Mouse (Mus musculus): Measurements from ENCODE around the gene Itk. TPM values are rescaled to one million over a fixed set of nuclear protein-coding genes. Genes with fewer than 3 reads are reported as not detected.

Itk gene
- polyA plus RNA-seq, 1 experiment, result 0.02 TPM

- H3K27ac ChIP-seq (ENCODE audit: control insufficient read depth, insufficient read depth, low read depth, low read length), result no peak overlapping the region
- H3K4me1 ChIP-seq (ENCODE audit: control insufficient read depth, insufficient read depth, low read length), result no peaks in the 10 kb centered on the region
- H3K27me3 ChIP-seq (ENCODE audit: control insufficient read depth, insufficient read depth, low read length), result no peaks in the 10 kb centered on the region
- no peaks in the 10 kb centered on the region for H3K36me3 ChIP-seq (ENCODE audit: control insufficient read depth, insufficient read depth, low read length)
- H3K4me3 ChIP-seq (ENCODE audit: control insufficient read depth, low read depth, low read length), result no peak overlapping the region
- TF ChIP-seq POLR2A (IDR thresholded peaks at IDR 0.05; ENCODE audit: control insufficient read depth, low read depth, low read length), result no peak
- no peak for TF ChIP-seq CTCF (IDR thresholded peaks at IDR 0.05; ENCODE audit: control insufficient read depth, insufficient read depth, insufficient replicate concordance, low read depth, low read length)
Measured at GRCm38 (mm10) chr11:46305881-46306520, 83.3 kb downstream of the Itk start.

DNA sequence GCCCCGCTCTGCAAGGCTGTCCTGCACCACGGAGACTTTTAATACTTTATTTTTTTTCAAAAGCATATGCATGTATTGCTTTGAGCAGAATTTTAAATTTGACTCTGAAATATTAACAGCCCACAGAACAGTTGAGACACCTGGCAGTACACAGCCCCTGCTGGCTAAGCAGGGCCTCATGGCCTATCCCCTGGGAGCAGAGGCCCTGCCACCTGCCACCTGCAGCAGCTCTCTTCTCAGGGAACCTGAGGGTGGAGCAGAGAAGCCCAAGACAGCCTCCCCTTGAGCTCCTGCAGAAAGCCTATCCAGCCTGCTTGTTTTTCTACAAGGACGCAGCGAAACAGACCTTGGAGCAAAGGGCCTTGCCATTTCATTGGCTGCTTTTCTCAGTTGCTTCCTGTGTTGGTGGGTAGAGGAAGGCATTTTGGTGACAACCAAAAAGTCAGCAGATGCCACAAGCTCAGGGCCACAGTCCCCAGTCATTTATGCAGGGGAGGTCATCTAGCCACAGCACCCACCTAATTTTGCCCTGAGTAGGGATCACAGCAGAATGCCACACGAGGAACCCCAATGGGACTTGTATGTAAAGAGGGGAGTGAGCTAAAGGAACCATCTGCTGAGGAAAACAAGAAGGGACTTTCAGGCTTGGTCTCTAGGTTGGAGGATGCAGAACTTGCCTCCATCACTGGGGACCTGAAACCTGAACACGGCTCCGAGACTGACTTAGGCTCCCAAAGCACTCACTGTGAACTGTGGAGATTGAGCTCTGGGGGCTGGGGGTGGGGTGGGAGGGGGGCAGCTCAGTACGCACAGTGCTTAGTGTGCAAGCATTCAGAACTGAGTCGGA, 84.2 kb downstream of the Itk start:
- no peak for TF ChIP-seq CTCF (IDR thresholded peaks at IDR 0.05; ENCODE audit: control insufficient read depth, insufficient read depth, insufficient replicate concordance, low read depth, low read length)
- TF ChIP-seq POLR2A (IDR thresholded peaks at IDR 0.05; ENCODE audit: control insufficient read depth, low read depth, low read length), result no peak
- Histone ChIP-seq H3K4me1 (ENCODE audit: control insufficient read depth, insufficient read depth, low read length) (no peaks in the 10 kb centered on the region), H3K36me3 (ENCODE audit: control insufficient read depth, insufficient read depth, low read length) (no peaks in the 10 kb centered on the region), H3K27me3 (ENCODE audit: control insufficient read depth, insufficient read depth, low read length) (no peaks in the 10 kb centered on the region), H3K4me3 (ENCODE audit: control insufficient read depth, low read depth, low read length) (no peak overlapping the region), H3K27ac (ENCODE audit: control insufficient read depth, insufficient read depth, low read depth, low read length) (no peak overlapping the region)

GRCm38 (mm10) chr11:46304093-46304492, 85.2 kb downstream of the Itk start:
- H3K27ac ChIP-seq (ENCODE audit: control insufficient read depth, insufficient read depth, low read depth, low read length), result no peak overlapping the region
- H3K4me1 ChIP-seq (ENCODE audit: control insufficient read depth, insufficient read depth, low read length), result no peaks in the 10 kb centered on the region
- no peak overlapping the region for H3K4me3 ChIP-seq (ENCODE audit: control insufficient read depth, low read depth, low read length)
- no peaks in the 10 kb centered on the region for H3K36me3 ChIP-seq (ENCODE audit: control insufficient read depth, insufficient read depth, low read length)
- H3K27me3 ChIP-seq (ENCODE audit: control insufficient read depth, insufficient read depth, low read length), result no peaks in the 10 kb centered on the region
- TF ChIP-seq CTCF (IDR thresholded peaks at IDR 0.05; ENCODE audit: control insufficient read depth, insufficient read depth, insufficient replicate concordance, low read depth, low read length), result no peak
- no peak for TF ChIP-seq POLR2A (IDR thresholded peaks at IDR 0.05; ENCODE audit: control insufficient read depth, low read depth, low read length)

DNA sequence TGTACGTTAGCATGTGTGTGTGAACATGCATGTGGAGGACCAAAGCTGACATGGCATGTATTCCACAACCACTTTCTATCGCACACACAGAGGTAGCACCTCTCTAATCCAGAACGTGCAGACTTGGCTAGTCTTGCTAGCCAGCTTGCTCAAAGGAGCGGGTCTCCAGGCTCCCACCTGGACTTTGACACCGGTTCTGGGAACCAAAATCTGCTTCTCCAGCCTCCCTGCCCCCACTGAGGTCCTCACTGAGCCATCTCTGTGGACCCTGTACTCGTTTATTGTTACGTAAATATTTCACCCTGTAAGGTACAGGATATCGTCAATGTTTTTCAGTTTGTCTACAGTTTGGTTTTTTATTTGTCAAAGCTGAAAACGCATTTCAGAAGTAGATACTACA, 86.8 kb downstream of the Itk start:
- TF ChIP-seq CTCF (IDR thresholded peaks at IDR 0.05; ENCODE audit: control insufficient read depth, insufficient read depth, insufficient replicate concordance, low read depth, low read length) (no peak), POLR2A (IDR thresholded peaks at IDR 0.05; ENCODE audit: control insufficient read depth, low read depth, low read length) (no peak)
- Histone ChIP-seq H3K27ac (ENCODE audit: control insufficient read depth, insufficient read depth, low read depth, low read length) (no peak overlapping the region), H3K36me3 (ENCODE audit: control insufficient read depth, insufficient read depth, low read length) (no peaks in the 10 kb centered on the region), H3K27me3 (ENCODE audit: control insufficient read depth, insufficient read depth, low read length) (no peaks in the 10 kb centered on the region), H3K4me3 (ENCODE audit: control insufficient read depth, low read depth, low read length) (no peak overlapping the region), H3K4me1 (ENCODE audit: control insufficient read depth, insufficient read depth, low read length) (no peaks in the 10 kb centered on the region)

DNA sequence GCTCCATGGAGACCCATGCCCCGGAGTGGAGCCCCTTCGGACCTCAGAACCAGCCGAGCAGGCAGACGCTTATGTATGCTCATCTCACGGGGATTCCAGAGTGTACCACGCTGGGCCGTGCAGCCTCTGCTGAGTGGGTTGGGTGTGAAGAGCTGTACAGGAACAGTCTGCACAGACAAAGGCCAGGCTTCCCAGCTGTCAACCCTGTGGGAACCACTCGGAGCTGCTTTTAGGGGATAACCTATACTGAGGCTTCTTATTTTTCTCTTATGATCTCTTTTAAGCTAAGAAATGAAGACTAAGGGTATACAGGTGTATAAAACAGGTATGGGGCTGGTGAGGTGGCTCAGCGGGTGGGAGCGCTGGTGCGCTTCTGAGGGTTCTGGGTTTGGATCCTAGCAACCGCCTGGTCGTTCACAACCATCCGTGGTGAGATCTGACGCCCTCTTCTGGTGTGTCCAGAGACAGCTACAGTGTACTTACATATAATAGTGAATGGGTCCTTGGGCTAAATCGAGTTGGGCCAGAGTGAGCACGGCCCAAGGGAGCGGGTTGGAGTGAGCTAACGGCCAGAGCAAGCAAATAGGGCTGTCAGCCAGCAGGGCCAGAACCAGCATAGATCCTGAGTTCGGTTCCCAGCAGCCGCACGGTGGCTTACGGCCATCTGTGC, 87.6 kb downstream of the Itk start:
- no peak overlapping the region for H3K4me3 ChIP-seq (ENCODE audit: control insufficient read depth, low read depth, low read length)
- H3K27ac ChIP-seq (ENCODE audit: control insufficient read depth, insufficient read depth, low read depth, low read length), result no peak overlapping the region
- no peaks in the 10 kb centered on the region for H3K36me3 ChIP-seq (ENCODE audit: control insufficient read depth, insufficient read depth, low read length)
- TF ChIP-seq CTCF (IDR thresholded peaks at IDR 0.05; ENCODE audit: control insufficient read depth, insufficient read depth, insufficient replicate concordance, low read depth, low read length) (no peak), POLR2A (IDR thresholded peaks at IDR 0.05; ENCODE audit: control insufficient read depth, low read depth, low read length) (no peak)
- H3K4me1 ChIP-seq (ENCODE audit: control insufficient read depth, insufficient read depth, low read length), result no peaks in the 10 kb centered on the region
- no peaks in the 10 kb centered on the region for H3K27me3 ChIP-seq (ENCODE audit: control insufficient read depth, insufficient read depth, low read length)

DNA sequence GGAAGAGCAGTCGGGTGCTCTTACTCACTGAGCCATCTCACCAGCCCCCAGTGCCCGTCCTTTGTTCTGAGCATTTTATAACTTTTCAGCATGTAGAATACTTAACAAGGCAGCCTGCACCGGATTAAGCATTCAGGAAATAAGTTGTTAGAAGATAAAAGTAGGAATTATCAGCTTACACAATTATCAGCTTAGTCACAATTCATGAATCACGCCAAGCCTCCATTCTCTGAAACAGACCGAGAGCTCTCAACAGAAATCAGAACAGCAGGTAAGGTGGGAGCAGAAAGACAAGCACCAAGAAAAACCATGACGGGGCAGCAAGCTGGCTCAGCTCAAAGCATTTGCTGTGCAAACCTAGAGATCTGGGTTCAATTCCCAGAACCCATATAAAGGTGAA, 89.4 kb downstream of the Itk start:
- TF ChIP-seq POLR2A (IDR thresholded peaks at IDR 0.05; ENCODE audit: control insufficient read depth, low read depth, low read length), result no peak
- Histone ChIP-seq H3K27ac (ENCODE audit: control insufficient read depth, insufficient read depth, low read depth, low read length) (no peak overlapping the region), H3K4me3 (ENCODE audit: control insufficient read depth, low read depth, low read length) (no peak overlapping the region), H3K36me3 (ENCODE audit: control insufficient read depth, insufficient read depth, low read length) (no peaks in the 10 kb centered on the region), H3K27me3 (ENCODE audit: control insufficient read depth, insufficient read depth, low read length) (no peaks in the 10 kb centered on the region), H3K4me1 (ENCODE audit: control insufficient read depth, insufficient read depth, low read length) (no peaks in the 10 kb centered on the region)

Measured in testis, adult 2 months (tissue).